Mouse (Mus musculus) mature B cell (primary cell): ENCODE results near the gene Lgi1.

Experiments
- in situ Hi-C: fragments of 300-500 bp; cut with MboI; formaldehyde crosslinking; loops from 2 replicates; pipeline ENCODE4 v1.14.3; 2019

Gene Lgi1

DNA sequence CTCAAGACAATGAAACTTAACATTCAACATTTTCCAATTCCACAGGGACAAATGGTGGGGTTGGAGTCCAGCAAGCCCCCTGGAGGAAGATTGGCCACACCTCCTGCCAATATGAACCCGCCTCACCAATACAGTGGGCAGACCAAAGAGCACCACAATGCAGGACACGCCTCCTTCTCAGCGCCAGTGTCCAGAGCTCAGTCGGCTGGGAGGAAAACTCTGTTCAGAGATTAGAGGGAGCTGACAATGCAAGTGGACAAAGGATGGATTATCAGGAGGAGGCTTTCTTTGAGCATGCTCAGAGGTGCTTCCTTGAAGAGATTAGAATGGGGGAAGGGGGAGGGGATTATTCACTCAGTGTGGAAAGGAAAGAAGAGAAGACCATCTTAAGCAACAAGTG is 62.7 kb downstream of the Lgi1 start:
- in situ Hi-C loops: no loop called here

DNA sequence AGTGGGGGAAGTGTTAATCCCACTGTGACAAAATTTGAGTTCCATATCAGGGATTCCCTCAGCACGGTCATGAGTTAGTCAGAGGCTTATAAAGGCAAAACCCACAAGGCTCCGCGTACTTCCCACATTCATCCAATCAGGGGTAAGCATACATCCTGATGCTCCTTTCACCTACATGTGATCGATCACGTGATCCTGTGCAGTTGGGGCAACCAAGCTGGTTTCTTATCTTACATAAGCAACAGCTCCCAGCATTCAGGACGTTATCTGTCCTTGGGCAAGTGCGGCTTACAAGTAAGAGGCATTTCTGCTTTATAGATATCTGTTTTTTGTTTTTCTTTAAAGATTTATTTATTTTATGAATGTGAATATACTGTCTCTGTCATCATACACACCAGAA is 63.7 kb downstream of the Lgi1 start:
- in situ Hi-C loops: no loop called here

DNA sequence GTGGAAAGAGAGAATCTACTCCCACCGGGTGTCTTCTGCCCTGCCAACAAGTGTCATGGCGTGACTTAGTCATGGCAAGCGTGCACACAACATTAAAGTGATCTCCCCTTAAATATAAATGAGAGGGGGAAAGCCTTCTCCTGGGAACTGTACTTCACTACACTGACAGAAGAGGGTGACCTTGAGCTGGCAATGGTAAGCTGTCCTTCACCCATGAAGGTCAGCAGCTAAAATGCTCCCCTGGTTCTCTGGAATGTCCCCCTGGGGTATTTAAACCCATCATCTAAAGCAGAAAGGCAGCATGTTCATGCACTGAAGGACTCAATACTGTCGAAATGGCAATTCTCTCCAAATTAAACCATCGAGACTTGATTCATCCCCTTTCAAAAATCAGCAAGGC is 64.9 kb downstream of the Lgi1 start:
- in situ Hi-C loops: no loop called here

DNA sequence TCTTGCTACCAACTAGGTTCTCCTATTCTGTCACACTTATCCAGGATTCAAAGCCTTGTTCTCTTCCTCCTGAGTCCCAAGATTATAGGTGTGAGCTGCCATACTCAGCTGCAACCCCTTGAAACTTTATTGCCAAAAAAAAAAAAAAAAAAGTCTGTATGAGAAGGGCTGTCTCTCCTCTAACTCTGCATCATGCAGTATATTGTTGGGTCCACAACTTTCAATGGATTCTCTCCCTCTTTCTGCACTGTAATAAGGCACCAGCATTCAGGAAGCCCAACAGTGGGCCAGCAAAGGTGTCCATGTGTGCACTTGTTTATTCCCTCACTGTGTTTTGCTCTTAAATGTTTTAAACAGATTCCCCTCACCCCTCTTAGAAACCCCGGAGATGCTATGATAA is 66.7 kb downstream of the Lgi1 start:
- in situ Hi-C loops: no loop called here

DNA sequence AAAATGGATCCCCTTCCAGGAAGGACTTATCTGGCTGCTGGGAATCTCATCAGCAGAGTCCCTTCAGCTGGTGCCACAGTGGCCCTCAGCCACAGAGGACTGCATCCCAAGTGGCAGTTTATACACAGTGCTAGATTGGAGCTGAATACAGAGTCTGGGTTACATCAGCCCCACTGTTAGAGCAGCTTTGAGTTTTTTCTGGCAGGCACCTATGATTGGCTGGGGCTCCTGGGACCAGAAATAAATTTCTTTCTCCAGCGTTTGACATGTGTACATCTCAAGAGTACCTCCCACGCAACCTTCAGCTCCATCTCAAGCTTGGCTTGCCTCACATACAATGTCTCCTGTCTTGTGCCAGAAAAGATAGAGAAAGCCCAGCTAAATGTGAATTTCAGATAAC is 67.9 kb downstream of the Lgi1 start:
- in situ Hi-C loops: no loop called here

DNA sequence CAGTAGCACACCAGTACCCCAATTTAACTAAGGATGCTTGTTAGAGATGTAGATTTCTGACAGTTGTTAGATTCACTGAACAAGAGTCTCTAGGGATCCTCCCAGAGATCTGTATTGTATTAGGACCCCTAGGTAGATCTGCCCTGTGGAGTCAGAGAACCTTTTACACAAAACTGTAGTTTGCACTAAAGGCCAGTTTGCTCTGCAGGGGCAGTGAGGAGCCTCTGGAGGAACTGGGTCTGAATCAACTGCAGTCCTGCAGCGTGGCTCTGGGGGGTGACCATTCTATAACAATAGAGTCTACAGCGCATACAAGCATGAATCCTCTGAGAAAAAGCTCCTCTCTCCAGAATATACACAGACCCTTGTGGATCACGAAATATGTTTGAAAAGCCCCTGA is 68.5 kb downstream of the Lgi1 start:
- in situ Hi-C loops: no loop called here

DNA sequence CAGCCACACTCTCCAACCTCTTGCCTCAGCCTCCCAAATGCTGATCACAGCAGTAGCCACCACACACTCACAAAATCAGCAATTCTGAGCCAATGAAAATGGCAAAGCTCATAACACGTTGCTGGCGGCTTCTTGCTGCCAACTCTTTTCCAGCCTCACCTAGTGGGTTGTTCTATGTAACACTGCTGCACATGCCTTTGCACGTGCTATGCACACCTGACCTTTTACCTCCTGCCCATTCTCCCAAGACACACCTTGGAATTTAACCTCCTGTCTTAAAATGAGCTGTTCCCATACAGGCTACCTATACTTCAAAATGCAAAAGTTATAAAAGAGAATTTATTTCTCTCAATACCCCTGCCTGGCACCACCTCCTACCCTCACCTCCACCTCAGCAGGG is 72.2 kb downstream of the Lgi1 start:
- in situ Hi-C loops: no loop called here

DNA sequence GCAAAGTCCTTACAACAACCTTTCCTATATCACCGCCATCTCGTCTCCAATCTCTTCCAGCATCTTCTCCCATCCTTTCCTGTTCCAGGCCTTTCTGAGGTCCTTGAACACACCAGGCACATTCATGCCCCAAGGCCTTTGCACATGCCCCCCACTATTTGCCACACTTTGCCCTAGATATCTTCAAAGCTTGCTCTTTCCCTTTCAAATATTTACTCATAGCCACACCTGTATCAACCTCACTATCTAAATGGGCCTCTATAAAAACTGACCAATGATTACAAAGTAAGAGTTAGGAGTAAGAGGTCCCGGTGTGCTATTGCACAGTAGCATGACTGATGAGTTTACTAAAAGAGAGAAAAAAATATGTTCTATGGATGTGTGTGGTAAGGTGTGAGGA is 73.0 kb downstream of the Lgi1 start:
- in situ Hi-C loops: no loop called here

DNA sequence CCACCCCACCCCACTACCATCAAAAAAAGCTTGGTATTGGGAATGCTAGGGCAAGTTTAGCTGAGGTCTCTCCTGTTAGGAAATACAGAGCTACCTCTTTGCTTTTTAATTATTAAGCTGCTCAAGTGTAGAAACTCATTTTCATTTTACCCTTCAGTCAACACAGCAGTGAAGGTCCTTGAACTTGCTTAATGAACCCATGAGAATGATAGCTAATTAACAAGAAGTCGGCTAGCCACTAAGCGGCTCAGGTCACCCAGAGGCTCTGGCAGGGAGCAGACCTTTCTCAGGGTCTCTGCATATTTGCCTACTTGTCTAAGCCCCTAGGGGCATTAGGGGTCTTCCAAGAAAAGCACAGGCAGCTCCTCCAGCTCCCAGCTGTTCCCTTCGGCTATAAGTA is 75.4 kb downstream of the Lgi1 start:
- in situ Hi-C loops: no loop called here

DNA sequence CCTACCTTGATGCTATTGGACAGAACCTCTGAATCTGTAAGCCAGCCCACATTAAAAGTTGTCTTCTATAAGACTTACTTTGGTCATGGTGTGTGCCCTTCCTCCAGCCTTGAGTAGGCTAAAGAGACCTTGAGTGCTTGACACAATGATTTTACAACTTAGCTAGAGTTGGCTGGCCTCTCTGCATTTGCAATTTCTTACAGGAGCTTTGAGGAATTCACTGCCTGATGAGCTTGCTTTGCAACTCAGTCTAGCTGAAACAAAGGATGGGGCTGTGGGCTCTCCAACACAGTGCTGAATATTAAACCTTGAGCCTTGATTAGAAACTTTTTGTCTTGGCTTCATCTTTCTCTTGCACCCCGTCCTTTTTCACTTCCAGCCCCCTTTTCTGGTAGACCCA is 78.9 kb downstream of the Lgi1 start:
- in situ Hi-C loops: no loop called here

DNA sequence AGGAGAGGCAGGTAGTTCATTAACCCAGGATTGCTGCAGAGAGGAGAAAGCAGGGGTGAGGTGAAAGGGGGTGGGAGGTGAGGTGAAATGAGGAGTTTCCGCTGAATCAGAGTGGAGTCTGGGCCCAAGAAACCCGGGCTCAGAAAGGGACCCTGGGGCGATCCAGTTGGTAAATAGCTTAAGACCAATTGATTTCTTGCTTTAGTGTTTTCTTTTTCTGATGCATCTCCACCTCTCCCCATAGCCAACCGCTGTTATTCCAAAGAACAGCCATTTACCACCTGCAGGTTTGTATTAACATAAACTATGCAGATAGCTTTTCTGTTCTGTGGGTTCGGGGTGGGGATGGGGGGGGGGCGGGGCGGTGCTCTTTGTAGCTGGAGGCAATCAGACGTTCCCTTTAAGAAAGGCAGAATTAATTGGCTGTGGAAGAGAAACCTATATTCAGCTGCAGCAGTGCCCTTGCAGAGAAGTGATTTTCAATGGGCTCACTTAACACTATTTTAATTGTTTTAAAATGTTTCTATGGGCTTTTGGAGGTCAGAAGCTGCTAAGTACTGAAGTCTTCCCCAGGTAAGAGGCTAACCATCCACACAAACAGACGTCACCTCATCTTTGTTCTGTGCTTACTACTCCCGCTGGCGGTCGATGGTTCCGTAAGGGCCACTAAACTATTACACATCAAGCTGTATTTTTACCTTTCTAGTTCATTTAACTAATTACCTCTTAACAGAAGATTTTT is 84.1 kb downstream of the Lgi1 start:
- in situ Hi-C loops: no loop called here

DNA sequence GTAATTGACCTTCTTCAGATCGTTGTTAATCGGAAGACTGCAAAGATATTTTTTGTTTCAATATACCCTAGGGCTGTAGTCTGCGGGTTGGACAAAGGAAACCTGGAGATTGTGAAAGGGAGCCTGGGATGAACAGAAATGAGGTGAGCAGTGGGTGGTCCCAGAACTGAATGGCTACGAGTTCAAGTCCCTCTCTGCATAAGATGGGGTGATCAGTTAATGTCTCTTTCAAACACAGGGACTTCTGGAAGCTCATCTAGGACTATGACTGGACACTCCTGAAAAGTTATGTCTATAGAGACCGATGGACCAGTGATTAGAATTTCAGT is 84.6 kb downstream of the Lgi1 start:
- in situ Hi-C loops: no loop called here

DNA sequence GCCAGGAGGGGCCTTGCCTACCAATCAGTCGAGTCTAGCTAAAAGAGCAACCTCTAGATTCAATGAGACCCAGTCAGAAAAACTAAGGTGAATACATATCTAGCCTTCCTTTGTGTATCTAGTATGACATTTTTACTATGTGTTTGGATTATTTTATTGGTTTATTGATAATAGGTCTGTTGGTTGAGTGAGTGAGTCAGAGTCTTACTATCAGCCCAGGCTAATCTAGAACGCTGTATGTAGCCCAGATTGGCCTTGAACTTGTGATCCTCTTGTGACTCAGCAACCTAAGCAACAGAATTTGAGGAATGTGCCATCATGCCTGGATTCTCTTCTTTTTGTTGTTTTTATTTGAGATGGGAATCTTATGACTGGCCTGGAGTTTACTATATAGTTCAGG is 86.9 kb downstream of the Lgi1 start:
- in situ Hi-C loops: loop anchor here (25.0 kb wide), 1 partner anchor 414 kb away; no protein-coding TSS in a partner anchor

DNA sequence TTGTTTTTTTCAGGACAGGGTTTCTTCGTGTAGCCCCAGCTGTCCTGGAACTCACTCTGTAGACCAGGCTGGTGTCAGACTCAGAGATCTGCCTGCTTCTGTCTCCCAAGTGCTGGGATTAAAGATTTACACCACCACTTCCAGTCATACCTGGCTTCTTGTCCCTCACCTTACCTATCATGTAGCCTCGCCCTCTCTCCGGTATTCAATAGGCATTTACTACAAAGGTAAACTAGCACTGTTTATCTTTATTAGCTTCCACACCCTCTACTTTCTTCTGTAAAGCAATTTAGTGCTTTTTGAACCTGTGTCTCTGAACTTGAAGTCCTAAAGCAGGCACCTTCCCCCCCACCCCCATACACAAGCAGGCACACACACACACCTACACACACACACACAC is 87.4 kb downstream of the Lgi1 start:
- in situ Hi-C loops: loop anchor here (25.0 kb wide), 1 partner anchor 414 kb away; no protein-coding TSS in a partner anchor

DNA sequence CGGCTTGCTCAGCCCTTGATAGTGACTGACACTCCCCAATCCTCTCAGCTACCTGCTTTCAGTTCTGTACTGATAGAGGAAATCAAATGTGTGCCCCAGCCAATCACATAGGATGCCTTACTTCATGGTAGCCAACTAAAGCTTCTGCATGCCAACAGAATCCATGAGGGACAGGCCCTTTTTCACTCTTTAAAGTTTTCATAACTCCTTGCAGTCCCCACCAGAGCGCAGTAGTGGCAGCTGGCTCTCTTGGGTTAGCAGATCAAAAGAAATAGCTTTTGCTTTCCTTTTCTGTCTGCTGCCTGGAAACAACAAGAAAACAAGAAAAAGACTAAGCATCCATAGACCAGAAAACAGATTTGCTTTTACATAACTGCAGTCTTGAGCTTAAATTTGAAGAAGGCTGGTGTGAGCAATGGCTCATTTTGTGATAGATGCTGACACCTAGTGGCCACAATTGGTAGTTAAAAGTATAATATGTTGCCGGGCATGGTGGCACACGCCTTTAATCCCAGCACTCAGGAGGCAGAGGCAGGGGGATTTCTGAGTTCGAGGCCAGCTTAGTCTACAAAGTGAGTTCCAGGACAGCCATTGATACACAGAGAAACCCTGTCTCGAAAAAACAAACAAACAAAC is 88.3 kb downstream of the Lgi1 start:
- in situ Hi-C loops: loop anchor here (25.0 kb wide), 1 partner anchor 415 kb away; no protein-coding TSS in a partner anchor

DNA sequence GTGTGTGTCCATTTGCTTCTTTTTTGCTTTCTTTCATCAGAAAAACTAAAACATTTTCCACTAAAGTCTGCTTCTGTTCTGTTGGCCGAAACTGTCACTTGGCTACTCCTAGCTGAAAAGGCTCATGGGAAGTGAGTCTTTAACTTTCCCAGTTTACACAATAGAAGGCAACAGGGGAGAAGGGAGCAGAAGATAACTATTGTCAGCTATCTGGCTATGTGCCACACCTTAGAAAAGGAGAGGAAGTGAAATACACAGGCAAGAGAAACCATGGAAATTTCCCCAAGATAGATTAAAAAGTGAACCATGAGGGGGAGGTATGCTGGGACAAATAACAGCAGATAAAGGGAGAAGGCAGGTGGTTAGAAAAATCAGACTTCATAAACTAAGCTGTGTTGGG is 89.9 kb downstream of the Lgi1 start:
- in situ Hi-C loops: loop anchor here (25.0 kb wide), 1 partner anchor 417 kb away; no protein-coding TSS in a partner anchor

DNA sequence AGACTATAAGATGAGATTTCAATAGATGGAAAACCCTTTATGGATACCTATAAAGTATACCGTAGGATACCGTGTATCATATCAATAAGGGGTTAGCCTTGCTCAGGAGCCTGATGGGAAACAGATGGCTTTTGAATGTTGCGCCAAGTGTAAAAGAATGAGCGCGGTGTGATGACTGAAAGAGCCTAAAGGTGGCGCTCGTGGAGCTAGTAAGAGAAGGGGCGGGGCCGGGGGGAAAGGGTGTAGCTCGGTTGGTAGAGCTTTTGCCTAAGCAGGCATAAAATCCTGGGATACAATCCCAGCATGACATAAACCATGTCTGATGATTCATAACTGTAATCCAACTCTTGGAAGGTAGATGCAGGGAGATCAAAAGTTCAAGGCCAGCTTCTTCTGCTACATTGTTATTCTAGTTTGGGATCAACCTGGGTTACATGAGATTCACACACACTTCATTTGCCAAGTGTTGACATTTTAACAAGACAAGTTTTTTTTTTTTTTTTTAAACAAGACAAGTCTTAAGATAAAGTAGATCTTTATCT is 90.6 kb downstream of the Lgi1 start:
- in situ Hi-C loops: loop anchor here (25.0 kb wide), 1 partner anchor 418 kb away; no protein-coding TSS in a partner anchor

DNA sequence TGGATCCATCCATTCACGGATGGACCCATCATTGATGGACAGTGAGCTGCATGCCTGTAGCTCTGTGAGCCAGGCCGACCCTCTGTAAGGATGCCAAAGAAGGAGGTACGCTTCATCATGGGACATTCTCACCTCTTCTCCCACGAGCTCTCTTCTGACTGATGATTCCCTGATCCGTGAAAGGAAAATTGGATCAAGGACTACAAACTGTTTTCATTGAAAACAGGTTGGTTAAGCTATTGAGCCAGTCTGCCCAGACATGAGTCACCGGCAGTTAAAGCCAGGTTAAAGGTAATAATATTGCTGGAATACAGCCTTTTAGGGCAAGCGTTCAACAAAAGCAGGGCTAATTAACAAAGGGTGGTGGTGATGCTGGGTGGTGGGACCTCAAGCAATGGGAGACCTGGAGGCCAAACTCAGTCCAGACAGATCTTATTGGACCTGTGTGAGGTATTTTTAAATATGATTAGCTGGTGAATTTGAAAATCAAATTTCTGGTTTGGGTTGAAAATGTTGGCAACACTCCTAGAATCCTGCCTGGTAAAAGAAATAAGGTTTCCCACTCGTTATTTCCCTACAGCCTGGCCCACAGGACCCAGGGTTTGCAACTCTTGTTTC is 92.0 kb downstream of the Lgi1 start:
- in situ Hi-C loops: loop anchor here (25.0 kb wide), 1 partner anchor 419 kb away; no protein-coding TSS in a partner anchor

DNA sequence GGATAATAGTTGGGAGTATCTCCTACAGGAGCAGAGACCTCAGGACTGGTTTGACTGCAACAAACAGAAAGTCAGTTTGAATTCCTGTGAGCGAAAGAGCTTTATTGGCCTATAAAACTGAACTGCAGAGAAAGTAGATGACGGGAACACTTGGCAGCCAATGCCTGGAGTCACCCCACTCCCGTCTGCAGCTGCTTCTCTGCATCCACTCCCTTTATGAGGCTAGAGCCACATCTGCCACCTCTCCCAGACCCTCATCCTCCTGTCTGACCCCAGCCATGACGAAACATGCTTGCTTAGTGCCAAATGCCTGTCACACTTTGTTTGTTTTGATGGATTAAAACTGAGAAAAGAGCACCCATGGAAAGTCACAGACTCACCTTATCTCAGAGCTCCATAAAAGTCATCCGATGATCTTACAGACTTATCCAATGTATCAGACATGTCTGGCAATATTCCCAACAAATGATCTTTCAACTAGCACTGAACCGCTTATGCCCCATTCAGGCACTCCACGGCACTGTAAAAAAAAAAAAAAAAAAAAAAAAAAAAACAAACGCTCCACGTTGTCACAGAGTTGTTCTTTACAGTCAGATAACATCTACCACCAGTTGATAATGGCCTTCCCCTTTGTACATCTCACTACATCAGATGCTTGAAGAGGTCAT is 93.8 kb downstream of the Lgi1 start:
- in situ Hi-C loops: loop anchor here (25.0 kb wide), 1 partner anchor 421 kb away; no protein-coding TSS in a partner anchor

DNA sequence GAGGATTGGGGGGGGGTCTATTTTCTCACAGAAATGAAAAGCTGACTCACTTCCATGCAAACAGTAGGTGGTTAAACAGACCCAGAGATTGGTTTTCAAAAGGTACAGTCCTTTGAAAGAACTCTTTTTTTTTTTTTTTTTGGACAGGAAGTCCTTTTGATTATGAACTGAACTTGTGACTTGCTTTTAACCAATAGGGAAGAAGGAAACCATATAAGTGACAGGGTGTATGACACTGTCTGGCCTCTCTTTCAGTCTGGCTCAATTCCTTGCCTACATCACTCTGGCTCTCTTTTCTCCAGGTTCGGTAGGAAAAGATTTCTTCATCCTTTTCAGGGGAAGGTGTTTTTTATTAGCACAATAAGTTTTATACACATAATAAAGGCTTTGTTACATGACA is 95.0 kb downstream of the Lgi1 start:
- in situ Hi-C loops: loop anchor here (25.0 kb wide), 1 partner anchor 422 kb away; no protein-coding TSS in a partner anchor
